In genomic region chr4:23133386-23133785, GRCm38 (mm10) we compare ENCODE assay signal across 18 mouse cellular contexts.
DNase-seq lines count a peak whose midpoint lies in the region; ATAC-seq and TF ChIP-seq lines count a peak whose summit lies in the region.
"Had no signal": no experiment of that assay in that cellular context is flagged by ENCODE, and none has a peak within 500 bp of the region (broad histone marks: within the 10 kb centered on the region; RNA-seq: fewer than 3 reads in every experiment).

No protein-coding gene starts in this region.

- H3K4me2 ChIP-seq in midbrain, embryonic 11.5 days = no peak overlapping the region
- H3K4me2 ChIP-seq in midbrain, postnatal 0 days (ENCODE audit: low read depth, low read length, poor library complexity, severe bottlenecking) = no peak overlapping the region
- H3K4me2 ChIP-seq: embryonic facial prominence, embryonic 13.5 days; embryonic facial prominence, embryonic 15.5 days; forebrain, embryonic 13.5 days had no signal

- no peak overlapping the region for H3K9ac ChIP-seq in midbrain, embryonic 11.5 days (ENCODE audit: low read length)
- H3K9ac ChIP-seq in midbrain, postnatal 0 days (replicated peaks; ENCODE audit: low read length, poor library complexity, severe bottlenecking) = no peak overlapping the region
- H3K9ac ChIP-seq: embryonic facial prominence, embryonic 13.5 days; embryonic facial prominence, embryonic 15.5 days; forebrain, embryonic 13.5 days had no signal

- H3K4me1 ChIP-seq in midbrain, embryonic 11.5 days (ENCODE audit: control insufficient read depth, insufficient read depth, low read length) = no peaks in the 10 kb centered on the region
- no peaks in the 10 kb centered on the region for H3K4me1 ChIP-seq in midbrain, postnatal 0 days (ENCODE audit: insufficient read depth, low read length)
- H3K4me1 ChIP-seq: embryonic facial prominence, embryonic 13.5 days; embryonic facial prominence, embryonic 15.5 days; forebrain, embryonic 13.5 days had no signal

- no peaks in the 10 kb centered on the region for H3K9me3 ChIP-seq in midbrain, embryonic 11.5 days (ENCODE audit: control insufficient read depth, low read length)
- no peaks in the 10 kb centered on the region for H3K9me3 ChIP-seq in midbrain, postnatal 0 days (ENCODE audit: low read length)
- H3K9me3 ChIP-seq: embryonic facial prominence, embryonic 13.5 days; embryonic facial prominence, embryonic 15.5 days; forebrain, embryonic 13.5 days had no signal

- no peaks in the 10 kb centered on the region for H3K36me3 ChIP-seq in midbrain, embryonic 11.5 days (ENCODE audit: control insufficient read depth, insufficient read depth, low read length)
- H3K36me3 ChIP-seq in midbrain, postnatal 0 days (ENCODE audit: insufficient read depth, low read length) = no peaks in the 10 kb centered on the region
- H3K36me3 ChIP-seq: embryonic facial prominence, embryonic 13.5 days; embryonic facial prominence, embryonic 15.5 days had no signal

- no peak overlapping the region for H3K27ac ChIP-seq in midbrain, embryonic 11.5 days (ENCODE audit: low read depth, low read length)
- H3K27ac ChIP-seq in midbrain, postnatal 0 days (ENCODE audit: low read depth, low read length) = no peak overlapping the region
- H3K27ac ChIP-seq: embryonic facial prominence, embryonic 13.5 days; embryonic facial prominence, embryonic 15.5 days; forebrain, embryonic 13.5 days had no signal

- no peak for ATAC-seq in midbrain, embryonic 11.5 days (ENCODE audit: low FRiP score)
- no peak for ATAC-seq in midbrain, postnatal 0 days (ENCODE audit: low FRiP score)
- ATAC-seq: forebrain, embryonic 13.5 days; forebrain, embryonic 16.5 days had no signal

- H3K27me3 ChIP-seq in midbrain, embryonic 11.5 days (ENCODE audit: control insufficient read depth, insufficient read depth, low read length) = no peaks in the 10 kb centered on the region
- H3K27me3 ChIP-seq in midbrain, postnatal 0 days (ENCODE audit: insufficient read depth, low read length) = no peaks in the 10 kb centered on the region
- H3K27me3 ChIP-seq: embryonic facial prominence, embryonic 13.5 days; embryonic facial prominence, embryonic 15.5 days; forebrain, embryonic 13.5 days had no signal

- peak; percentile 13 for DNase-seq in embryo, embryonic 10.5 days (ENCODE audit: low spot score)
- no peak for DNase-seq in embryo, embryonic 9.5 days (ENCODE audit: extremely low spot score)
- peak; percentile 69 for DNase-seq in midbrain, embryonic 11.5 days (ENCODE audit: low spot score, missing footprints)
- no peak for DNase-seq in midbrain, postnatal 0 days (ENCODE audit: low spot score)
- DNase-seq in cerebellum, adult 11-12 months = no peak
- DNase-seq: adrenal gland, adult 2 months; adrenal gland, postnatal 10 days; adrenal gland, postnatal 25 days; cerebellum, adult 18-20 months; cerebellum, adult 8-10 months; cerebellum, adult 9-11 months; cerebellum, postnatal 14 days; cerebellum, postnatal 36 days had no signal

- TF ChIP-seq CTCF in midbrain, postnatal 0 days (IDR thresholded peaks at IDR 0.05) = no peak

- 33% methylated on average over 2 of the region's 2 CpGs for WGBS in midbrain, embryonic 11.5 days
- WGBS in midbrain, postnatal 0 days = 26% methylated on average over 2 of the region's 2 CpGs

- H3K4me3 ChIP-seq in midbrain, embryonic 11.5 days (ENCODE audit: low read depth, low read length) = no peak overlapping the region
- H3K4me3 ChIP-seq in midbrain, postnatal 0 days (ENCODE audit: low read depth, low read length) = no peak overlapping the region
- H3K4me3 ChIP-seq: embryonic facial prominence, embryonic 13.5 days; embryonic facial prominence, embryonic 15.5 days; erythroblast, embryonic 14.5 days; forebrain, embryonic 13.5 days had no signal

Comparison
In these comparisons a context has a peak if more than half of its experiments do, and no peak if none do; other contexts are left out.
1. DNase-seq: peak in embryo, embryonic 10.5 days (single experiment) and midbrain, embryonic 11.5 days (single experiment); none in embryo, embryonic 9.5 days (single experiment), midbrain, postnatal 0 days (single experiment) and cerebellum, adult 11-12 months (single experiment).